Mouse (Mus musculus) adrenal gland, adult 8-10 months (tissue): Measurements from ENCODE around the gene Pimreg. TPM values are rescaled to one million over a fixed set of nuclear protein-coding genes. Genes with fewer than 3 reads are reported as not detected.
A peak's percentile ranks its signal among the peaks of the same experiment; 100 is the strongest.

Source experiments
- DNase-seq: peaks from one replicate; pipeline ENCODE4 v3.0.0; 2022
- total RNA-seq, 4 experiments: library from RNA; stranded (reverse); gene quantifications; 2 replicates each; pipeline ENCODE4 v1.2.4; 2022

The Pimreg gene
- total RNA-seq, 4 experiments from 2014 or later: 1.6 to 4.4 (median 2.1) TPM

DNA sequence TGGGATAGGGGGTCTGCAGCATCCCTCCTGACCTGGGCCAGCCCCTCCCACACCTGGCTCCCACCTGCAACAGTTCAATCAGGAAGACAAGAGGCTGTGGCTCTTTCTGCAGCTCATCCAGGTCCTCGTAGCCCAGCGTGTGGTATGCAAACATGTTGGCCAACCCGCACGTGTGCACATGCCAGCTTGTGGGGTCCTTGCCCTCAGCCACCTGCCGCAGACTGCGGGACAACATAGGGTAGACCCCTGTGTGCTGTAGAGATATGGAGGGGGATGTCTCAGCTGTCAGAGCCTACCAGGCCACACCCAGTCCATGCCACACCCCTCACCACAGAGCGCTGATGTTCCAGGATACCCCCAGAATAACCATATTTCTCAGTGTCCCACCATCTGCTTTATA lies 10.5 kb upstream of the Pimreg start:
- no peak for DNase-seq

DNA sequence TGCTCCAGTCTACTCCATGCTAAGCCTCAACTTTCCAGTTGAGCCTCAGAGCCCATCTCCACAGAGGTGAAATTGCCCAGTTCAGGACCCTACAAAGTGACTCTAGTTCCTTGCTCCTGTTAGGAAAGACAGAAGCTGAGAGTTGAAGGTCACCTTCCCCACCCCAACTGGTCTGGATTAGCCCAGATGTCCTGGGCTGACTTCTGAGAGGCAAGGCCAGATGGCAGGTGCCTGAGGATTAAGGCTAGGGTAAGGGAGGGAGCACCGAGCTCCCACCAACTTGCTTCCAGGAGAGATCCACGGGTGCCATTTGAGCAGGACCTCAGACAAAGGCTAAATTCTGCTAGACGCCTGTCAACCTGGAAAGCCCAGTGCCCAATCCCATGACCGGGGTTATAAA lies 9.7 kb upstream of the Pimreg start:
- no peak for DNase-seq

GRCm38 (mm10) chr11:72032589-72032988 lies 9.2 kb upstream of the Pimreg start:
- no peak for DNase-seq

DNA sequence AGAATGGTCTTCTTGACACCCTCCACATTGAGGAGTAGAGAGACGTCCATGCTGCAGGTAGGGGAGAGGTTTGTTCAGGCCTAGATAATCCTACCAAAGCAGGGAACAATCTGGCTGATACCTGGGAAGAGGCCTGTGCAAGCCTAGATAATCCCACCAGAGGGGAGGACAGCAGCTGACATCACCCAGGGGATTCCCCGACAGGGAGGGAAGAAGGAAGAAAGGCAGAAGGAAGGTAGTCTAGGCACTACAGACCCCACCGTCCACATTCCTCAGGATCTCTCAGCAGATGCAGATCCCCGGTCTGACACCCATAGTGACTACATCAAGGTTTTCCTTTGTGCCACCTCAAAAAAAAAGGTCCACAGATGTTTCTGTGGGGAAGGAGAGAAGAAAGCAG lies 4.4 kb upstream of the Pimreg start, which contains the start of gene Aipl1:
Aipl1 (minus strand) TSS at position 101 of the 400 bp plus-strand sequence.
- DNase-seq: no peak

GRCm38 (mm10) chr11:72037996-72038395 lies 3.8 kb upstream of the Pimreg start:
- no peak for DNase-seq

GRCm38 (mm10) chr11:72039599-72040386 lies 2.0 kb upstream of the Pimreg start:
- no peak for DNase-seq

DNA sequence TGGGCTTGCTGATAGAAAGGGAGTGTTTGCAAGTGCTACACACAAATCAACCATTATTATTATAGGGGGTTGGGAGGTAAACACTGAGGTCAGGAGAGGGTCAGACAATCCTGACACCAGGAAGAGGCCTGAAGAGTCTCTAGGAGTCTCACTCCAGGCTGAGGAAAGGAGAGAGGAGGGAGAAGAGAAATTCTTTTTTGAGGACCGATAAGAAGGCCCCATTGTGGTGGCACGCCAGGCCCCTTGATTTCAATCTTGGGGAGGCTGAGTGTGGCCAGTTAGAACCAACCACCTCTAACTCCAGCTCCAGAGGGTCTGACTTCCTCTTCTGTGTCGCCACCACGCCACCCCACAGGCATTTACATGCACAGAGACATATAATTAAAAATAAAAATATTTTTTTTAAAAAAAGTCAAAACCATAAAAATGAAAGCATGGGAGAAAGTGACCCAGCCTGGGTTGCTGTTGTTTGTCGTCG lies 503 bp upstream of the Pimreg start:
- no peak for DNase-seq

GRCm38 (mm10) chr11:72042631-72043030 lies 799 bp downstream of the Pimreg start:
- peak; percentile 39 for DNase-seq

DNA sequence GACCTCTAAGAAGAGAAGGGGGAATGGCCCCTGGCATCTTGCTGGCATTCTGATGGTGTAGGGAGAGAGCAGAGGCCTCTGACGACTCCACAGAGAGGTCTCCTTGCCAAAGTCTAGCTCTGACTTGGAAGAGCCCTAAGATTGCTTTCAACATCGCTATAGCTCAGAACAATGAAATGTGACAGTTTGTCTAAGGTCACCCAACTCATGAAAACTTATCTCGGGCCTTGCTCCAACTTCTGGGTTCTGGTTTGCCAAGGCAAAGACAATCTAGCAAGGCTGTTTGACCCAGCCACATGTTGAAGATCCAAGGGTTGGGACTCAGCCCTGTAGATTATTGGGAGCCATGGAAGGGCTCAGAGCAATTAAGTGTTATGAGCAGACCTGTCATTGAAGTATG lies 2.4 kb downstream of the Pimreg start:
- DNase-seq: peak; percentile 31

DNA sequence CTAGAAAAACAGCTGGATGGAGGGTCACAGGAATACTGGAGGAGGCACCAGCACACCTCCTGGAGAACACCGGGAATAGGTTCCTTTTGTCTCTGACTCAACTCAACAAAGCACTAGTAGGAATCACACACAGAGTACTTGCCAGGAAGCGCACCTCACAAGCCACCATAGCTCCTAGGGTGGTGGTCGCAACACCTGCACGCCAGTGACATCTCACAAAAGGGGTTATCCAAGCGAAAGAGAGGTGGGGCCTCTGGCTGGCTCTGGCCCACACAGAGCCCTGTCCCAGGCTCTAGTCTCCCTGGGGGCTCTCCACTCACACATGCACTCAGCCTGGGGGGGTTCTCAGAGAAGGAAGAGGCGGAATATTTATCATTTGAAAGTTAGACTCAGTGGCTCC lies 6.9 kb downstream of the Pimreg start:
- no peak for DNase-seq

GRCm38 (mm10) chr11:72049171-72049759 lies 7.4 kb downstream of the Pimreg start:
- DNase-seq: no peak

- DNase-seq: no peak
Observed at GRCm38 (mm10) chr11:72050168-72050894, 8.5 kb downstream of the Pimreg start.

DNA sequence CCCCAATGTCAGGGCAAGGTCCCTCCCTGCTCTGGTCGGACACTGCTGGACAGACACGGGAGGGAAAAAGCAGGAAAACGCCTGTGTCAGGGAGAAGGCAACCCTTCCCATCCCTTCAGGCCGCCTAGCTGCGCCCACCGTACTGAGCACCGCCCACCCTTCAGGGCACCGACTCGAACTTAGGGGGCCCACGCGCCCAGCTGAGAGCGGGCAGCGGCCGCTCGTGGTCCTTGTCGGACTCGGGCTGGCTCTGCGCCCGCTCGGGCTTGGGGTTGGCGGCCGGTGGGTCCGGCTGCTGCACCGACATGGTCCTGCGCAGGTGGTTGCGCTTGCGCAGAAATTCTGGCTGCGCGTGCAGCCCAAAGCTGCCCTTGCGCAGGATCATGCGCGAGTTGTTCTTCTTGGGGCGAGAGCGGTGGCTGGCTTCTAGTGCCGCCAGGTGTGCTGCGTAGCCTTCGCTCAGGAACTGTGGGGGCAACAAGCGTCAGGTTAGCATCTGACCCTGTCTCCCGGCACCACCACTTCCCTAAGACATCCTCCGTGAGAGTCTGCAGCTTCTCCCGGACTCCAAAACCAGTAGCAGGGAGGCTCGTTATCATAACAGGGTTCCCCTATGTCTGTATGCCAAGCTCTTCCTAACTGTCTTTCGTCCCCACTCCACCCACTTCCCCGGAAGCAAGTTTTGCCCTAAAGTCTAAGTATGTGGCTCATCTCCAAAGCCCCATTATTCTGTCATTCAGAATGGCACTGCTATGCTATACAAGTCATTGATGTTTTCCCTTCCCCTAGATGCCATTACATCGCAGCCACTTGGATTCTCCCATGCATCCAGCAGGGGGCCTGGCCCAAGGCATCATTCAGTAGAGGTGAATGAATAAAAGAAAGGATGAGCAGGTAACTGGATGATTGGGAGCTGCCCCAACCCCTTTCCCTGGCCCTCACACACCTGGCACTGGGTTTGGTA lies 9.3 kb downstream of the Pimreg start:
- DNase-seq: no peak

- DNase-seq: no peak
Observed at GRCm38 (mm10) chr11:72052221-72052620, 10.4 kb downstream of the Pimreg start.

DNA sequence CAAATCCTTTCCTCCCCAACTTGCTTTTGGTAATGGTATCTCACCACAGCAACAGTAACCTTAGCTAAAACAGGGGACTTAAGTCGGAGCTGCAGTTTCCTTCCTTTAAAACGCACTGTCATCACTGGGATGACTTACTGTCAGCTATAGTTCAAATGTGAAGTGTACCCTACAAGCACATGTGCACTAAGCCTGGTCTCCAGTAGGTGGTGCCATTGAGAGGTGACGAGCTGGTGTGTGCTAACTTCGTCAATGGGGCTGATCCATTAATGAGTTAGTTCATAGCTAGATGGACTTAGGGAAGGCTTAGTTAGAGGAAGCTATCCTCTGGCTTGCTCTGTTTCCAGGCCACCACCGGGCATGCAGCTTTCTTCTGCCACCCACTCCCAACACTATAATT lies 10.8 kb downstream of the Pimreg start:
- peak; percentile 42 for DNase-seq

DNA sequence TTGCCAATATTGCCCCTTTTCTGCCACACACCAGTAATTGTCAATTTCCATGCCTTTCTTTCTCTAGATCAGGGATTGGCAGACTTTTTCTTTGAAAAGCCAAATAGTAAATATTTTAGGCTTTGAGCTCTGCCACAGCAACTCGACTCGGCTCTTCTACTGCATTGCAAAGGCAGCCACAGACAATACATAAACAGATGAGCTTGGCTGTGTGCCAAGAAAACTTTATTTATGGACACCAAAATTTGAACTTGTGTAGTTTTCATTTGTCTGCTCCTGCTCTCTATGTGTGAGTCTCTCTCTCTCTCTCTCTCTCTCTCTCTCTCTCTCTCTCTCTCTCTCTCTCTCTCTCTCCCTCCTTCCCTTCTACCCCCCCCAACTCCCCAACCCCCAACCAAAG lies 13.3 kb downstream of the Pimreg start:
- no peak for DNase-seq

GRCm38 (mm10) chr11:72057166-72057565 lies 15.3 kb downstream of the Pimreg start:
- no peak for DNase-seq

- DNase-seq: no peak
Observed at GRCm38 (mm10) chr11:72060416-72060815, 18.6 kb downstream of the Pimreg start.

- DNase-seq: no peak
Observed at GRCm38 (mm10) chr11:72061093-72061620, 19.3 kb downstream of the Pimreg start.

DNA sequence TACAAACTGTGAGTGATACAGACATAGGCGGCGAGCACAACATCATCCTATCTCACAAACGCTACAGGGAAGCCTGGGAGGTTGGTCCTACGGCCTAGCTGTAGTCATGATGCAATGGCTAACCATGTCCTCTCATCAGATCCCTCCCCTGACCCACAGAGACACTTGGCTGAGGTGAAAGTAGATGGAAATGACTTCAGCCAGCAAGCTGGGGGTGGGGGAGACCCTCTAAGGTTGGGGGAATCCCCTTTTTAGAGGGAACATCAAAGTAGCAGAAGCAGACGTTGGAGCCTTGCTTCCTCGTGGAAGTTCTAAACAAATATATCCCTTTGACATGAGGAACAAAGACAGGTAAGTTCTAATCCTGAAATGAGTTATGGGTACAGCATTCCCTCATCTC lies 22.6 kb downstream of the Pimreg start:
- no peak for DNase-seq

DNA sequence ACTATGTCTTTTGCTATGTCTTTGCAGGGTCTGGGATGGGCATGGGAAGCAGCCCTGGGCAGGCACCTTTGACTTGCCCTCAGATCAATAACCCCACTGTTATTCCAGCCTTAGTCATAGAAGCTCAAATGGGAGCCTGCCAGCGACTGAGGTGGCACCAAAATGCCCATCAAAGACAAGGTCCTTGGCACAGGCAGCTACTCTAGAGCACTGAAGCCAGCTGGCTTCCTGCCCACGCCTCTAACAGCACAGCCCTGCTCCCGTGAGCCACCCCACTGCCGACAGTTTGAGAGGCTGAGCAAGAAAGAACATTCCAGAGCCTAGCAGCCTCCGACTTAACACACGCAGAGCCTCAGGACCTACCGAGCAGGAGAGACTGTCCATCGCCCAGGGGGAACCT lies 23.3 kb downstream of the Pimreg start:
- peak; percentile 88 for DNase-seq

- no peak for DNase-seq
Observed at GRCm38 (mm10) chr11:72066330-72066729, 24.5 kb downstream of the Pimreg start.
